Mouse (Mus musculus) olfactory bulb, adult 2 months (tissue): Measurements from ENCODE around the gene Sypl.

ENCODE experiments used
- CTCF ChIP-seq: fragments of 200-500 bp; IDR thresholded peaks from 2 replicates; pipeline ENCODE4 v1.5.1; 2012; ENCODE audit warnings: low read depth, mild to moderate bottlenecking, low read length, moderate library complexity; ENCODE audit not compliant: insufficient read depth
- POLR2A ChIP-seq: fragments of 200-500 bp; IDR thresholded peaks from 2 replicates; pipeline ENCODE4 v1.6.1; 2012; ENCODE audit warnings: mild to moderate bottlenecking, low read depth, low read length, moderate library complexity; ENCODE audit not compliant: insufficient read depth

GRCm38 (mm10) chr12:33003339-33003965, 49.8 kb downstream of the Sypl start:
- no peak for TF ChIP-seq CTCF
- no peak for TF ChIP-seq POLR2A
